Mouse (Mus musculus): Measurements from ENCODE around the gene Zscan26. TPM values are rescaled to one million over a fixed set of nuclear protein-coding genes. Genes with fewer than 3 reads are reported as not detected.

The Zscan26 gene
- total RNA-seq, 2 experiments from 2014 or later = 18.3 to 19.0 TPM

DNA sequence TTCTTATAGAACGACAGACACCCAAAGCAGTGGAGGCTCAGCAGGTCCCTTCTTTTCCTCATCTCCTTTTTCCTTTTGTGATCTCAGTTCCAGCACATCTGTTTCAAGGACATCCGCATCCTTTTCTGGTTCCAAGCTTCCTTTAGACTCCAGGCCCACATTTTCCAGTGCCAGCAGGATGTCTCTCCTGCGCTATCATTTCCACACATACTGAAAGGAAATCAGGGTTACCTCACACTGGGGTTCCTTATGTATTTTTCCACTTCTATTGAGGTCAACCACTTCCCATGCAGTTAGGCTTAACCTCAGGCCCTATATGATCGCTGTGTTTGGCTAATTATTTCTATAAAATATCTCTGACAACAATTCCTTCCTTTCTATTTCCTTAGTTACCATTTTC is 18.1 kb downstream of the Zscan26 start:
- no peak for DNase-seq (ENCODE audit: low spot score in 2 of 2)

GRCm38 (mm10) chr13:21427631-21428030 is 25.9 kb downstream of the Zscan26 start:
- DNase-seq (ENCODE audit: low spot score in 2 of 2) = no peak

DNA sequence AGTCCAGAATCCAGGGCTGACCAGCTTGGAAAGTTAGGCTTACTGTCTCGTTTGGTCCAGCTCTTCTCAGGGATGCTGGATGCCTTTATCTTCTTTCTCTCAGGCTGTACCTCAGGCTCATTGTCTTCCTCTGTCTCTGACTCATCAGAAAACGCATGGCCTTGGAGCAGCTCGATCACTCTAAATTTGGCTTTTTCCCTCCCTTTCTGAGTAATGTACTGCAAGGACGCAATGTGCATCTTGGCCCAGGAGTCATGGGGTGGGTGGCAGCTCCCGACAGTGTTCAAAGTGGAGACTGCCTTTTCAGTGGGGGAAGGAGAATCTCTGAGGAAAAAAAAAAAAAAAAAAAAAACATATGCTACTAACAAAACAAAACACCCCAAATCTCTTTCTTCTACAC is 30.2 kb downstream of the Zscan26 start:
- no peak for DNase-seq (ENCODE audit: low spot score in 2 of 2)

DNA sequence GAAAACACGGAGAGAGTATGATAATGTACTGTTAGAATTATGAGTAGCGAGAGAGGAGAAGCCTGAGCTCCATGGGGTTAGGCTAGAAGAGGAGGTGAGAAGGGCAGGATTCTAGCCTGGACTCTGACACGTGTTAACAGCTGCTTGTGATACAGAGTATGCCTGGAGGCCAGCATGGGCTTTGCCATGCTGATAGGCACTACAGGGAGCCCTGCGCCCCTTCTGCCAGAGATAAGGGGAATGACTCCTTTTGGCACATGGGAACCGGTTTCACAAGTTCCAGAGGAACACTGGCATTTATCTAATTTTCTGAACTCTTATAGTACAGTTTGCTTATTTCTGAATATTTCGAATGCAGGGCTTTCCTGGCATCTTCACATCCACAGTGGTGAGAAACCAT is 34.7 kb downstream of the Zscan26 start:
- no peak for DNase-seq (ENCODE audit: low spot score in 2 of 2)

GRCm38 (mm10) chr13:21417298-21418010 is 36.1 kb downstream of the Zscan26 start:
- no peak for DNase-seq (ENCODE audit: low spot score in 2 of 2)

DNA sequence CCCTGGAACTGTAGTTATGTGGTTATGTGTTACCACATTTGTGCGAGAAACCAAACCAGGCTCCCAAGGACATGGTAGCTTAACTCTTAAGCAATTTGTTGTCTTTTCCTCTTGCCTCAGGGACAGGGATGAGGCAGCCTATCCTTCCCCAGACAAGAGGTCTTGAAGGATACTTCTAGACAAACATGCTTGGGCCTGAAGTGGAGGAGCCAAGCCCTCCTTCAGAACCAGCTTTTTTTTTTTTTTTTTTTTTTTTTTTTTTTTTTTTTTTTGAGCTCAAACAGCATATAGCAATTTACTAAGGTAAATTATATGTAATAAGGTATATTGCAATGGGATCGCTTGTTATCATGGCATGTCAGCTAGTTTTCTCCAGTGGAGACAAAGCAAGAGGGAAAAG is 37.8 kb downstream of the Zscan26 start:
- DNase-seq (ENCODE audit: low spot score in 2 of 2) = no peak

DNA sequence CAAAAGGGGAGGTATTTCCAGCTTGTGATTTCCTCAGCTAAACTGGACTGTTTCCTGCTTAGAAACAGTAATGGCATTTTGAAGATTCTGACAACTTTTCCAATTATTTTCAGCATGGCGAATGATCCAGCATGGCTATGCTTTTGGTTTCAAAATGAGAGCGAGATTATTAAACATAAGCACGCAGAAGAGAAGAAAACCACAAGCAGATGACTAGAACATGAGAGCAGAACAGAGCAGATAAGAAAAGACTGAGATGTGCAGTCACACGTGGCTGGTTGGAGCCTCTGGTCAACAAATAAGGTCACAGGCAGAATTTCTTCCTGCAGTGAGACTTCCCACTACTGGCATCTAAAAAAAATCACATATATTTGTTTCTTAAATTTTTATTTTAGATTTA is 38.3 kb downstream of the Zscan26 start:
- no peak for DNase-seq (ENCODE audit: low spot score in 2 of 2)

GRCm38 (mm10) chr13:21414231-21415212 is 39.0 kb downstream of the Zscan26 start:
- no peak for DNase-seq (ENCODE audit: low spot score in 2 of 2)

GRCm38 (mm10) chr13:21408805-21409459 is 44.6 kb downstream of the Zscan26 start:
- DNase-seq (ENCODE audit: low spot score in 2 of 2) = no peak

- DNase-seq (ENCODE audit: low spot score in 2 of 2) = peak; percentile 36 to 80
These were observed 45.3 kb downstream of the Zscan26 start for GRCm38 (mm10) chr13:21407969-21408804.

DNA sequence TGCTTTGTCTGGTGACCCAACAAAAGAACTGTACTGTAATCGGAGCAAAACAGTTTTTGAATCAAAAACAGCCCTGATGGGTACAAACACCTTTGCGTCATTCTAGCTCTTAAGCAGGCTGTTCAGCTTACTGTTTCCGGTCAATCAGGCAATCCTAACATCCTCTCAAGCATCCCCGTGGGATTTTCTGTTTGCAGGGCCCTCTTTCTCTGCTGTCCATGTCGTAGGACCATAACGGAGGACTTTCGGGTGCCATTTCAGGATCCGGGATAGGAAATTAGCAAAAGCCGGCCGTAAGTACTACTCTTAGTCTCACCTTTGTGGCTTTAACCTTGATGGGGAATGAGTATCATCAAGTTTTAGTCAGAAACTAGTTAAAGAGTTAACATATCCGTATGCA is 46.2 kb downstream of the Zscan26 start:
- no peak for DNase-seq (ENCODE audit: low spot score in 2 of 2)

GRCm38 (mm10) chr13:21402848-21403247 is 50.7 kb downstream of the Zscan26 start:
- DNase-seq (ENCODE audit: low spot score in 2 of 2) = no peak

- peak; percentile 76 to 86 for DNase-seq (ENCODE audit: low spot score in 2 of 2)
These were observed 51.2 kb downstream of the Zscan26 start, which contains the start of gene Zkscan3 for GRCm38 (mm10) chr13:21402287-21402846. TSS of gene Zkscan3 (minus strand) at chr13:21402755.

DNA sequence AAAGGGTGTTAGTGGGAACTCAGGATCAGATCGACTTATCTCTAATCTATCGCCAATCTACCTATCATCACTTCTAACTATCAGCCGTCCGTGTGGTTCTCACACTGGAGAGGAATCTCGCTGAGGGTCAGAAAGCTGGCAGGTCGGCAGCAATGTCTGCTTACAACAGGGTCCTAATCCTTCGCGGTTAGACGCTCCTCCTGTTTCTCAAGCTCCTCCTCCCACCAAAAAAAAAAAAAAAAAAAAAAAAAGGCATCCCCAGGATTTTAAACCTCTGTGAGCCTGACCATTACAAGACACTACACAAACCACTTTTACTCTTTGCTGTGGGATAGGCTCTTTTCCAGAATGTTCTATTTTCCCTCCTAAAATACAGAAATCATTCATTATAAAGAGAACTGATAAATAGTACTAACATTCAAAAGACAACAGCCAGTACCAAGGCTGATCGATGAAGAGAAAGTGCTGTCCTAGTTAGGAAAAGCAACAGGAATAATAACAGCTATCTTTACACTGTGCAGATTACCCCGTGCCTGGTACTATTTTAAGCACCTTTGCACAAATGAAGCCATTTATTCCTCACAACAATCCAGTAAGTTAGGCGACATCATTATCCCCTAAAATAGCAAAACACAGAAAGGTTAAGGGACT is 51.8 kb downstream of the Zscan26 start:
- no peak for DNase-seq (ENCODE audit: low spot score in 2 of 2)

DNA sequence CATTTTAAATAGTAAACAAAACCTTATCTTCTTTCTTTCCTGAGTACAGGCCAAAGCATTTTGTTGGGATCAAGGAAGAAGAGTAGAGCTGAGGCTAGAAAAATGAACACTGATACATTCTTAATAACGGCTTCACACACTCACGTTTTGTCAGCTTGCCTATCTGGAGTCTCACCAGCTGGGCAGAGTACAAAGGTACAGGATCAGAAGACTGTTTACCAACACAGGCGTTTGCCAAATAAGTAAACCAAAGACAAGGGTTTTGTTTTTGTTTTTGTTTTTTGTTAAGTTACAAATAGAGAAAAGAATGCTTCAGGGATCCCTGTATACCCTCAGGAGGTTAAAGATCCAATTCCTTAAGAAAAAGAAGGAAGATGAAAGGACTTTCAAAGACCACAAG is 52.4 kb downstream of the Zscan26 start:
- DNase-seq (ENCODE audit: low spot score in 2 of 2) = no peak

- DNase-seq (ENCODE audit: low spot score in 2 of 2) = no peak
These were observed 56.0 kb downstream of the Zscan26 start for GRCm38 (mm10) chr13:21397486-21397885.

DNA sequence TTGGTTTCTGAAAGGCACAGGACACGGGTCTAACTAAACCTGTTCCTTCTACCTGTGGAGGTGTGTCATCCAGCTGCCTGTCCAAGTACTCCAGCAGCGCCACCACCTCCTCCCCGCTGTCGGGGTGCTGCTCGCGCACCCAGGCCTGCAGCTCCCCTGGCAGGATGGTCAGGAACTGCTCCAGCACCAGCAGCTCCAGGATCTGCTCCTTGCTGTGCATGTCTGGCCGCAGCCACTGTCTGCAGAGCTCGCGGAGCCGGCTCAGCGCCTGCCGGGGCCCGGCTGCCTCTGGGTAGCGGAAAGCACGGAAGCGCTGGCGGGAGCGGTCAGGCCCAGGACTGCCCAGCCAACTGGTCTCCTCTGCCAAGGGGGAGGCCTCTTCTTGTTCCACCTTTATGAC is 57.5 kb downstream of the Zscan26 start:
- peak; percentile 20 to 24 for DNase-seq (ENCODE audit: low spot score in 2 of 2)

DNA sequence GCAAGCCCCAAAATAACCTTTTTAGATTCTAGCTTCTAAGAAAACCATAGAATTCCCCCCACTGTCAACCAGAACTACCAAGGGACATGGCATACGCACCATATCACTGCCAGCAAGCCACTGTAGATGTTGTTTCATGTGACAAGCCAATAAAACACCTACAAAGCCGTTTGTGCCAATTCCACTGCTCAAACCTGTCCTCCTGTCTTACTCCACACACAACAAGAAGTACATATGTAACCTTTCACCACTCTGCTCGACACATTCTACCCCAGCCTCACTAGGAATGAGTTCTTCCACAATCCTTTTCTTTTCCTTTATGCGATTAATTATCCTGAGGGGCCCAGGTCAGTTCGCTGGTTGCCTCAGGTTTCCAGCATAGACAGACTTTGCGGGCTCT is 57.9 kb downstream of the Zscan26 start:
- DNase-seq (ENCODE audit: low spot score in 2 of 2) = no peak

DNA sequence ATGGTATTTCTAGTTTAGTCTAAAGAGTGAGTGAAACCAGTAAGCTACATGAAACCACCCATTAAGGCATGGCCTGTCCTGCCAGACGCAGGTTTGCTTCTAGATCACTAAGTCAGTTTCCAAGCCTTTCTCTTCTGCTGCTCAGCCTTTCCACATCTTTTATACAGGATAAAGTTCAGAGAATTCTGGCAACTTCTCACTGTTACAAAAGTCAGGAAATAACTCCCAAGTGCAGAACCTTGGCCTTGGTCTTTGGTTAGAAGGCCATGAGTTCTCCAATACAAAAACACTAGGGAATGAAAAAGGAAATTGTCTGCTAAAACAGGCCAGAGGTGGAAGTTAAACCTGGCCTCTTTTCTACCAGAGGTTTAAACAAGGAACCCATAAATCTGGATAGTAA is 58.3 kb downstream of the Zscan26 start:
- DNase-seq (ENCODE audit: low spot score in 2 of 2) = no peak
